Mouse (Mus musculus) erythroid progenitor cell, adult 5-6 weeks (primary cell): Measurements from ENCODE around the gene Rasal2. TPM values are rescaled to one million over a fixed set of nuclear protein-coding genes. Genes with fewer than 3 reads are reported as not detected.

Experiments used
- ATAC-seq: replicated peaks from 2 replicates; pipeline ENCODE4 v1.8.0; 2016; ENCODE audit warnings: moderate number of reproducible peaks, mild to moderate bottlenecking, moderate TSS enrichment, inconsistent platforms; ENCODE audit not compliant: poor library complexity, low FRiP score, severe bottlenecking
- total RNA-seq, 2 experiments: library from RNA; stranded (forward) in 1 of 2; stranded (reverse) in 1 of 2; fragments of 150-400 nt in 1 of 2; fragments of 186-747, 209-891 nt in 1 of 2; gene quantifications; 2 replicates each; pipeline versions ENCODE4 v1.2.3 to v1.2.4; 2015 to 2017; ENCODE audit warnings: low replicate concordance in 2 of 2

The Rasal2 gene
- total RNA-seq, 2 experiments from 2014 or later: 0.76 TPM; not detected in 1

DNA sequence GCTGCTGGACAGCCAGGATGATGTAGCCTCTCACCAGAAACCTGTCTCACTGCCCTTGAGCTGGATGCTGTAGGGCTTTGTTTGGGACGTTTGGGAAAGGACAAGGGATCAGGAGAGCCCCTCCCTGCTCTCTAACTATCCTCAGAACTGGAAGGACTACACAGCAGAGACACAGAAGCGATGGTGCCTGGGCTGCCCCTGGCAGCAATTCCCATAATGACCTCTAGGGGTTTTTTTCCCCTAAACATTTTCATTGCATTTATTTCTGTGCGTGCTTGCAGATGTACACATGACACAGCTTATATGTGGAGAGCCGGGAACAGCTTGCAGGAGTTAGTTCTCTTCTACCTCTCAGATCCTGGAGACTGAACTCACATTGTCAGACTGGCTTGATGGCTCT is 320.3 kb downstream of the Rasal2 start:
- ATAC-seq: 0 out of 2 replicates have a peak, but pooled peaks have one; percentile 49

DNA sequence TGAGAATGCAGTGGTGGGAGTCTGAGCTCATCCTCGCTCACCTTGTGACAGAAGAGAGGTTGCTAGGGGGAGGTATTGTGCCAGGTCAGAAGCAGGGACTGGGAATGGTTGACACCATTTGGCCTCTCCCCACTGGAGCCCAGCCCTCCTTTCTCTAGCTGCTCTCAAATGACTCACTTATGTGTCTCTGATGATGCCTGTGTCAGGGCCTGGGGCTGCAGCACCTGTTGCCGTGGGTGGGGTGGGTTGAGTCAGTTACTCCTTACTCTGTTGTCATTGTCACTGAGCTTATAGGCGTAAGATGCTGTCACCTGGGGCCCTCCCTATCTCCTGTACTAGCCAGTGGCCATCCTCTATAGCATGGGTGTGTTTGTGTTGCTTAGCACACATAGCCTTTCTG is 321.6 kb downstream of the Rasal2 start:
- ATAC-seq: no peak

DNA sequence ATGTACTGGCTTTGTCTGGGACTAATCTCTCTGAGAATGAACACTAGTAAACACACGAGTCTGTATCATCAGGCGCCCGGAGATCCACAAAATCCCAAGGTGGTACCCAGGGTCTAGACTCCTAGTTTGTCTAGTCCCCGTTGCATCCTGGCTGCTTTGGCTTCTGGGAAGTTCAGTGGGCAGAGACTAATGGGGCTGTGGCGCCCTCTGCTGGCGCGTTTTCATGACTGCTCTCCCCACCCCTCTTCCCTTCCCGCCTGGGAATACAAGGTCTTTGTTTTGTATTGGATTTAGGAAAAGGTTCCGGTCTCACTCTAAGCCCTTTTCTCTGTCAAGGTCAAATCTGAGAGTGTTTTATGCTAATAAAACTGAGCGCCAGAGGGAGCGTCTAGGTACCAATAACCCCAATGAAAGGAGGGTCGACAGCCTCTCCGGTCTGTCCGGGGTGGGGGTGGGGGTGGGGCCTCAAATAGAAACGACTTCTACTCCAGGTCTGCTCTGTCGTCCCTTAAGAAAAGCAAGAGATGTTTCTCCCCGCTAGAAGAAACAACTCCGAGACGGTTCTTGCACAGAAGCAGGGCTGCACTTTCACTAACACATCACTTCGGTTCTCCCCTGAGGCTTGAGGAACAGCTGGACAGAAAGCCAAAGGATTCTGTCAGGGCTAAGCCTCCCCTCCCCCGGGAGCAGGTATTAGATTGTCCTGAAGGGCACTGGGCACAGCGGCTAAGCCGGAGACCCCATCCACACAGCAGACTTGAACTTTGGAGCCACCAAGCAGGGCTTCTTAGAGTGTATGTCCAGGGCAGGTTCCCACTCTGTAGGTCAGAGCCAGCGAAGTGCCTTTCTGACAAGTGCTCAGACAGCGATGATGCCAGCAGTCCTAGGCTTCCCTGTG is 326.0 kb downstream of the Rasal2 start:
- no peak for ATAC-seq

Other genes with a start within 250 kb of the Rasal2 start
- gene Cryzl2, start 46.0 kb upstream of the Rasal2 start, total RNA-seq (2015; ENCODE audit: low replicate concordance): 5.0 and 9.2 TPM in 2 replicates
- gene Cryzl2, start 46.0 kb upstream of the Rasal2 start, total RNA-seq (2017; ENCODE audit: low replicate concordance): 4.7 TPM in 1 of 2 replicates, not detected in the other
- not detected in 2 replicates for gene Sec16b, start 94.1 kb upstream of the Rasal2 start, total RNA-seq (2015; ENCODE audit: low replicate concordance)
- gene Sec16b, start 94.1 kb upstream of the Rasal2 start, total RNA-seq (2017; ENCODE audit: low replicate concordance): 0.68 TPM in 1 of 2 replicates, not detected in the other